Mouse (Mus musculus): Measurements from ENCODE around the gene Ptch1.
A peak's percentile ranks its signal among the peaks of the same experiment; 100 is the strongest.

The Ptch1 gene

GRCm38 (mm10) chr13:63540584-63540983 lies 32.8 kb downstream of the Ptch1 start:
- no peak for DNase-seq (ENCODE audit: low spot score)

GRCm38 (mm10) chr13:63534981-63535380 lies 38.4 kb downstream of the Ptch1 start:
- no peak for DNase-seq (ENCODE audit: low spot score)

- DNase-seq (ENCODE audit: low spot score), result no peak
Observed at GRCm38 (mm10) chr13:63530857-63531256, 42.5 kb downstream of the Ptch1 start.

GRCm38 (mm10) chr13:63530371-63530764 lies 43.0 kb downstream of the Ptch1 start:
- DNase-seq (ENCODE audit: low spot score), result no peak

GRCm38 (mm10) chr13:63529602-63530370 lies 43.6 kb downstream of the Ptch1 start:
- no peak for DNase-seq (ENCODE audit: low spot score)

- no peak for DNase-seq (ENCODE audit: low spot score)
Observed at GRCm38 (mm10) chr13:63528852-63529251, 44.5 kb downstream of the Ptch1 start.

- no peak for DNase-seq (ENCODE audit: low spot score)
Observed at GRCm38 (mm10) chr13:63528164-63528675, 45.2 kb downstream of the Ptch1 start.

GRCm38 (mm10) chr13:63525571-63526197 lies 47.7 kb downstream of the Ptch1 start:
- DNase-seq (ENCODE audit: low spot score), result no peak

- DNase-seq (ENCODE audit: low spot score), result no peak
Observed at GRCm38 (mm10) chr13:63524608-63525570, 48.5 kb downstream of the Ptch1 start.

GRCm38 (mm10) chr13:63524061-63524460 lies 49.3 kb downstream of the Ptch1 start:
- peak; percentile 23 for DNase-seq (ENCODE audit: low spot score)

GRCm38 (mm10) chr13:63522832-63523231 lies 50.6 kb downstream of the Ptch1 start:
- no peak for DNase-seq (ENCODE audit: low spot score)

GRCm38 (mm10) chr13:63520110-63520509 lies 53.3 kb downstream of the Ptch1 start:
- no peak for DNase-seq (ENCODE audit: low spot score)

- DNase-seq (ENCODE audit: low spot score), result no peak
Observed at GRCm38 (mm10) chr13:63516535-63516934, 56.9 kb downstream of the Ptch1 start.

- DNase-seq (ENCODE audit: low spot score), result no peak
Observed at GRCm38 (mm10) chr13:63515542-63515941, 57.9 kb downstream of the Ptch1 start.

GRCm38 (mm10) chr13:63514931-63515360 lies 58.5 kb downstream of the Ptch1 start:
- no peak for DNase-seq (ENCODE audit: low spot score)

GRCm38 (mm10) chr13:63513374-63514098 lies 59.9 kb downstream of the Ptch1 start:
- DNase-seq (ENCODE audit: low spot score), result no peak

GRCm38 (mm10) chr13:63512411-63512810 lies 61.0 kb downstream of the Ptch1 start:
- no peak for DNase-seq (ENCODE audit: low spot score)

GRCm38 (mm10) chr13:63507821-63508220 lies 65.6 kb downstream of the Ptch1 start:
- no peak for DNase-seq (ENCODE audit: low spot score)

GRCm38 (mm10) chr13:63507001-63507556 lies 66.3 kb downstream of the Ptch1 start:
- no peak for DNase-seq (ENCODE audit: low spot score)

- DNase-seq (ENCODE audit: low spot score), result no peak
Observed at GRCm38 (mm10) chr13:63506364-63506763, 67.0 kb downstream of the Ptch1 start.

- DNase-seq (ENCODE audit: low spot score), result no peak
Observed at GRCm38 (mm10) chr13:63502391-63502790, 71.0 kb downstream of the Ptch1 start.

Data from urinary bladder, postnatal 25 days (tissue).